Mouse (Mus musculus) forebrain, embryonic 14.5 days (tissue): Measurements from ENCODE around the gene Clic6. TPM values are rescaled to one million over a fixed set of nuclear protein-coding genes. Genes with fewer than 3 reads are reported as not detected.

Source experiments
- ATAC-seq: fragments of 200-750 bp; cut with Nextera tagmentation; 2 replicates; pipeline ENCODE4 v1.8.0; 2017; ENCODE audit warnings: mild to moderate bottlenecking, moderate library complexity
- DNase-seq: peaks from one replicate; pipeline ENCODE4 v3.0.0-alpha.2; 2015; ENCODE audit warnings: low spot score
- H3K27ac ChIP-seq: fragments of 300-500 bp; sonication (generic); 2 replicates; pipeline ENCODE4 v1.5.1; 2014; ENCODE audit warnings: low read depth, mild to moderate bottlenecking, control low read depth, low read length, moderate library complexity
- H3K27me3 ChIP-seq: fragments of 300-500 bp; sonication (generic); replicated peaks from 2 replicates; pipeline ENCODE4 v1.6.1; 2014; ENCODE audit warnings: low read length, control low read depth, mixed read lengths; ENCODE audit not compliant: control insufficient read depth, insufficient read depth
- H3K36me3 ChIP-seq: fragments of 300-500 bp; sonication (generic); 2 replicates; pipeline ENCODE4 v1.6.1; 2014; ENCODE audit warnings: low read length, control low read depth; ENCODE audit not compliant: control insufficient read depth, insufficient read depth
- H3K4me1 ChIP-seq: fragments of 300-500 bp; sonication (generic); 2 replicates; pipeline ENCODE4 v1.6.1; 2014; ENCODE audit warnings: antibody characterized with exemption, low read length, control low read depth; ENCODE audit not compliant: control insufficient read depth, insufficient read depth
- H3K4me2 ChIP-seq: fragments of 300-500 bp; sonication (generic); 2 replicates; pipeline ENCODE4 v1.6.1; 2014; ENCODE audit warnings: mild to moderate bottlenecking, control low read depth, low read length
- H3K4me3 ChIP-seq: fragments of 300-500 bp; sonication (generic); 2 replicates; pipeline ENCODE4 v1.5.1; 2014; ENCODE audit warnings: low read depth, low read length, control low read depth
- H3K9ac ChIP-seq: fragments of 300-500 bp; sonication (generic); 2 replicates; pipeline ENCODE4 v1.6.1; 2014; ENCODE audit warnings: mild to moderate bottlenecking, low read length, control low read depth, moderate library complexity
- H3K9me3 ChIP-seq: fragments of 300-500 bp; sonication (generic); replicated peaks from 2 replicates; pipeline ENCODE4 v1.6.1; 2016; ENCODE audit warnings: low read length, control low read depth, mixed read lengths; ENCODE audit not compliant: control insufficient read depth
- WGBS: fragments of 180-500 bp; shearing (Covaris S2); extraction: QIAGEN DNeasy Blood & Tissue Kit; methylation state at CpG from one replicate; pipeline ENCODE4 v1.1.7; 2014; 5-methylcytosine and 5-hydroxymethylcytosine counted together
- polyA plus RNA-seq: library from polyadenylated mRNA; unstranded; fragments of >200 nt; fragmentation: Nextera tagmentation; extraction: Ambion mirVana; gene quantifications from 2 replicates; pipeline ENCODE4 v1.2.1, GENCODE M21; 2014

Clic6 gene
- polyA plus RNA-seq, 1 experiment from 2014 or later, result 4.6 TPM

DNA sequence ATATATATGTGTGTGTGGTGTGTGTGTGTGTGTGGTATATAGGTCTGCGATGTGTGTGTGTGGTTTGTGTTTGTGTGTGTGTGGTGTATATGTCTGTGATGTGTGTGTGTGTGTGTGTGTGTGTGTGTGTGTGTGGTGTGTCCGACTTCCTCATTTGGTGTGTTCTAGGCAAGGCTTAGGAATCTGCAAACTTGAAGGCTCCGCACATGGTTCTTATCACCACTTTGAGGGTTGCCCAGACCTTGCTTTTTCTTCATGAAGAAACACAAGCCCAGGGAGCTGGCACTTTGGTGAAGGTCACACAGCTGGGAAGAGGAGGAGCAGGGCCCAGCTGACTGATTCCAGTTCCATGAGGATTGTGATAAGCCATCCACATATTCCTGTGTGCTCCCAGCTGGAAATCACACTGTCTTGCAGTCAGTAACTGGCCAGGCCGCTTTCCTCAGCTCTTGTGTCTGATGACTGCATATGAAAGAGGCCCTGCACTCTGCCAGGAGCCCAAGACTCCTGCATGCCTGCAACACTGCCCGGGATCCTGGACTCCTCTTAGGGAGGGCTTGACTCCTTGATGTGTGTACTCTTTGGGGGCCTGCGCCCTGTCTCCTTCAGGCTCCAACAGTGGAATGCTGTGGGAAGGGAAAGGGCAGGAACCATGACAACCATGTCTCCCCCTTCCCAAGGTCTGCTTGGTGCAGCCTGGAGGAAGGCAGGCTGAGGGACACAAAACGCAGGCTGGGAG, 93.5 kb downstream of the Clic6 start:
- Histone ChIP-seq H3K36me3 (no peaks in the 10 kb centered on the region), H3K9ac (no peak overlapping the region), H3K9me3 (no peaks in the 10 kb centered on the region), H3K4me1 (no peaks in the 10 kb centered on the region), H3K27ac (no peak overlapping the region), H3K4me2 (no peak overlapping the region), H3K27me3 (no peaks in the 10 kb centered on the region), H3K4me3 (no peak overlapping the region)
- ATAC-seq (no peak), DNase-seq (no peak)
- 86% methylated on average over 7 of the region's 7 CpGs for WGBS

DNA sequence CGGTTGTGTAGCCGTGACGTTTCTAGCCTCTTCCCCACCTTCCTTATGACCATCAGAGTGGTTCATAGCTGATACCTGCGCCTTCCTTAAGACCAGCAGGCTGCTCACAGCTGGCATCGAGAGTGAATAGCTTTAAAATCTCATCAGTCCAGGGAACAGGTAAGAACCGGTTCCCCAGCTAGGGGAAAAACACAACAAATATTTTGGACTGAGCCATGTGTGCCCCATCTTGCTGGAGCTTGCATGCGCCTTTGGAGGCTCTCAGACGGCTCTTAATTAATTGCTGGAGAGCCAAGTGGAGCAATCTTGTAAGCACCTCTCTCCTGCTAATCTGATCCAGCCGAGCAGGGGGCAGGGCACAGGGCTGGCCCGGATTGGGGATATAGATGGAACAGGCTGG, 95.4 kb downstream of the Clic6 start:
- Histone ChIP-seq H3K9me3 (no peaks in the 10 kb centered on the region), H3K4me2 (no peak overlapping the region), H3K27me3 (no peaks in the 10 kb centered on the region), H3K36me3 (no peaks in the 10 kb centered on the region), H3K4me3 (no peak overlapping the region), H3K4me1 (no peaks in the 10 kb centered on the region), H3K27ac (no peak overlapping the region), H3K9ac (no peak overlapping the region)
- ATAC-seq (no peak), DNase-seq (no peak)
- 80% methylated on average over 10 of the region's 10 CpGs for WGBS

DNA sequence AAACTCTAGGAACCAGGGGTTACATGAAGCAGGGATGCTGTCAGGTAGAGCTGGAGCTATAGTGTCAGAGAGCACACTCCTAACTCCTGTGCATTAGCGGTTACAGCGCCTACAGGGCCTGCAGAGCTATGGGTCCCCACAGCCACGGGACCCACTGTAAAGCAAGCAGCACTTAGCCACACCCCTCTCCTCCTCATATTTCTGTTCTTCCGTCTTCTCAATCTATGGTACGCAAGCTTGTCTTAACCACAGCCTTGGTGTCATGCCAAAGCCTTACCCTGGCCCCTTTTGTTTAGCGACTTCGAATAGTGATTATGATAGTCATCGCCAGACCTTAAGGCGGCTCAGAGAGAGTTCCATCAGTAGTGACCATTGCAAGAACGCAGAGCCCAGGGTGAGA, 96.2 kb downstream of the Clic6 start:
- Histone ChIP-seq H3K4me1 (no peaks in the 10 kb centered on the region), H3K4me3 (no peak overlapping the region), H3K27ac (no peak overlapping the region), H3K9ac (no peak overlapping the region), H3K4me2 (no peak overlapping the region), H3K27me3 (no peaks in the 10 kb centered on the region), H3K36me3 (no peaks in the 10 kb centered on the region), H3K9me3 (no peaks in the 10 kb centered on the region)
- ATAC-seq (no peak), DNase-seq (no peak)
- WGBS, result 83% methylated on average over 10 of the region's 10 CpGs

DNA sequence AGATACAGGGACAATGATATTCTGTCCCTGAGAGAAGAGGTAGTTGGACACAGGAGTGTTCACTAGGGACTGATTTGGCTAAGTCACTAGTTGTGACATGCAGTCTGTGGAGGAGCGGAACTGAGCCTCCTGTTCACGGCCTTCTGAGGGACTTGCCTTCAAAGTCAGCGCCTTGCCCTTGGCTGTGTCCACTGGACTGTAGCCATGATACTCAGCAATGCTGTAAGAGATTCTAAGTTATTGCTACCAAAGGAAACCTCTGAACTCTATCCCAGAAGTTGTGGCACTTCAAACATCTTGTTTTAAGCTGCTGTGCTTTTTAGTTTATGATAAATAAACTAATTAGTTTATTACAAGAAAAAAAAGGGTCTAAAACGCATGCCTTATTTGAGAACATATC, 102.3 kb downstream of the Clic6 start:
- Histone ChIP-seq H3K4me2 (no peak overlapping the region), H3K9ac (no peak overlapping the region), H3K36me3 (no peaks in the 10 kb centered on the region), H3K9me3 (no peaks in the 10 kb centered on the region), H3K4me3 (no peak overlapping the region), H3K27ac (no peak overlapping the region), H3K4me1 (no peaks in the 10 kb centered on the region), H3K27me3 (no peaks in the 10 kb centered on the region)
- WGBS, result 86% methylated on average over 4 of the region's 4 CpGs
- no peak for DNase-seq
- ATAC-seq, result no peak

Other genes with a start within 250 kb of the Clic6 start
- gene Kcne2, start 193.3 kb upstream of the Clic6 start, polyA plus RNA-seq, result 17.6 and 19.4 TPM in 2 replicates
- gene Smim11, start 184.4 kb upstream of the Clic6 start, polyA plus RNA-seq, result 95.3 and 110 TPM in 2 replicates
- 0.13 TPM in 1 of 2 replicates, not detected in the other for gene Fam243, start 164.3 kb upstream of the Clic6 start, polyA plus RNA-seq
- 0.10 TPM in 1 of 2 replicates, not detected in the other for gene Kcne1, start 126.3 kb upstream of the Clic6 start, polyA plus RNA-seq
- gene Rcan1, start 14.9 kb upstream of the Clic6 start, polyA plus RNA-seq, result 46.3 and 49.0 TPM in 2 replicates